Mouse (Mus musculus) cerebellum, postnatal 10 days (tissue): ENCODE data around the gene Shq1.

Experiments used
- DNase-seq, 2 experiments: peaks; one replicate each; pipeline ENCODE4 v3.0.0; 2021; ENCODE audit warnings: mixed read lengths in 2 of 2

The Shq1 gene

GRCm38 (mm10) chr6:100593857-100594256 lies 77.1 kb downstream of the Shq1 start:
- DNase-seq = no peak

GRCm38 (mm10) chr6:100592991-100593390 lies 78.0 kb downstream of the Shq1 start:
- no peak for DNase-seq

- DNase-seq = no peak
Measured at GRCm38 (mm10) chr6:100590602-100591001, 80.4 kb downstream of the Shq1 start.

- no peak for DNase-seq
Measured at GRCm38 (mm10) chr6:100588876-100589275, 82.1 kb downstream of the Shq1 start.

GRCm38 (mm10) chr6:100586758-100587157 lies 84.2 kb downstream of the Shq1 start:
- DNase-seq = no peak

GRCm38 (mm10) chr6:100581951-100582350 lies 89.0 kb downstream of the Shq1 start:
- DNase-seq = peak; percentile 56 to 72

GRCm38 (mm10) chr6:100581056-100581455 lies 89.9 kb downstream of the Shq1 start:
- DNase-seq = no peak

GRCm38 (mm10) chr6:100577590-100577989 lies 93.4 kb downstream of the Shq1 start:
- no peak for DNase-seq

- DNase-seq = no peak
Measured at GRCm38 (mm10) chr6:100576171-100576570, 94.8 kb downstream of the Shq1 start.

- no peak for DNase-seq
Measured at GRCm38 (mm10) chr6:100566774-100567173, 104.2 kb downstream of the Shq1 start.

- no peak for DNase-seq
Measured at GRCm38 (mm10) chr6:100564516-100564915, 106.4 kb downstream of the Shq1 start.

GRCm38 (mm10) chr6:100563552-100564341 lies 107.2 kb downstream of the Shq1 start:
- peak; percentile 89 to 91 for DNase-seq

- peak; percentile 82 to 88 for DNase-seq
Measured at GRCm38 (mm10) chr6:100562719-100563551, 108.0 kb downstream of the Shq1 start.

GRCm38 (mm10) chr6:100558057-100558456 lies 112.9 kb downstream of the Shq1 start:
- DNase-seq = peak; percentile 54 to 73

GRCm38 (mm10) chr6:100542154-100542997 lies 128.6 kb downstream of the Shq1 start:
- DNase-seq = no peak

- peak; percentile 39 to 41 for DNase-seq
Measured at GRCm38 (mm10) chr6:100539698-100540097, 131.3 kb downstream of the Shq1 start.

GRCm38 (mm10) chr6:100538570-100538969 lies 132.4 kb downstream of the Shq1 start:
- DNase-seq = no peak

GRCm38 (mm10) chr6:100537987-100538386 lies 133.0 kb downstream of the Shq1 start:
- no peak for DNase-seq

- no peak for DNase-seq
Measured at GRCm38 (mm10) chr6:100537042-100537441, 133.9 kb downstream of the Shq1 start.

GRCm38 (mm10) chr6:100533364-100533763 lies 137.6 kb downstream of the Shq1 start:
- no peak for DNase-seq

GRCm38 (mm10) chr6:100532326-100532725 lies 138.6 kb downstream of the Shq1 start:
- peak; percentile 83 for DNase-seq

- no peak for DNase-seq
Measured at GRCm38 (mm10) chr6:100529673-100530072, 141.3 kb downstream of the Shq1 start.

GRCm38 (mm10) chr6:100528556-100528955 lies 142.4 kb downstream of the Shq1 start:
- DNase-seq = peak; percentile 41 to 47
